Mouse (Mus musculus): ENCODE measurements around the gene Golga2. TPM values are rescaled to one million over a fixed set of nuclear protein-coding genes. Genes with fewer than 3 reads are reported as not detected.

The Golga2 gene
- polyA plus RNA-seq, 1 experiment from 2014 or later = 53.4 TPM

DNA sequence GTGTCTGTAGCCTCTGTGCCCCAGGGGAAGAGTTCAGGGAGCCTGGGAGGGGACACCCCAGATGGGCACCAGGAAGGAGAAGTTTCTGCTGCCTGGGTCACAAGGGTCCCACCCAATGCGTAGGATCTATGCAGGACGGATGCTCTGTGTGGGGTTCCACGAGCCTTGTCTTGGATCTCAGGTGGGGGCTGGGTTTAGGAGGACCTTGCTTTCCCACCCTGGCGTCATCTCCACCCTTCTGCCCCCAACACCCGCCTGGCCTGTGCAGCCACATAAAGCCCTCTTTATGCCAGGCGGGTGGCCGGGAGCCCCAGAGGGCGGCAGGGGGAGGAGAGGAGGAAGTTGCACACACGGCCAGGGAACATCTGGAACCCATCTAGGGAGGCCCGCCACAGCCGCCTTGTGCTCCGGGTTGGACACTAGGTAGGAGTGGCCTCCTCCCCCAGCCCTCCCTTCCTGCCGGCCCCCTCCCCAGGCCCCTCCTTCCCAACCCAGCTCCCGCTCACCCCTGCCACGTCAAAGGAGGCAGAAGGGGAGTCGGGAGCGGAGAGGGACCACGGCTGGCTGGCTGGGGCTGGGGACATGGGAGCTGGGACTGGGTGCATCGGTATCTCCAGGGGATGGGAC, 30.7 kb downstream of the Golga2 start:
- no peaks in the 10 kb centered on the region for H3K36me3 ChIP-seq (ENCODE audit: inconsistent target)
- H3K27ac ChIP-seq = no peak overlapping the region
- 10% methylated on average over 17 of the region's 19 CpGs for WGBS (ENCODE audit: missing documents)
- no peak overlapping the region for H3K4me3 ChIP-seq (ENCODE audit: inconsistent target)
- H3K79me2 ChIP-seq (ENCODE audit: inconsistent target) = no peaks in the 10 kb centered on the region

- no peak overlapping the region for H3K27ac ChIP-seq
- H3K36me3 ChIP-seq (ENCODE audit: inconsistent target) = no peaks in the 10 kb centered on the region
- WGBS (ENCODE audit: missing documents) = 70% methylated on average over 14 of the region's 14 CpGs
- H3K4me3 ChIP-seq (ENCODE audit: inconsistent target) = no peak overlapping the region
- H3K79me2 ChIP-seq (ENCODE audit: inconsistent target) = no peaks in the 10 kb centered on the region
Observed at GRCm38 (mm10) chr2:32318709-32319585, 31.8 kb downstream of the Golga2 start.

GRCm38 (mm10) chr2:32319586-32320580, 32.7 kb downstream of the Golga2 start:
- Histone ChIP-seq H3K27ac (no peak overlapping the region), H3K4me3 (ENCODE audit: inconsistent target) (no peak overlapping the region), H3K79me2 (ENCODE audit: inconsistent target) (no peaks in the 10 kb centered on the region), H3K36me3 (ENCODE audit: inconsistent target) (no peaks in the 10 kb centered on the region)
- WGBS (ENCODE audit: missing documents) = 56% methylated on average over 7 of the region's 9 CpGs

- H3K79me2 ChIP-seq (ENCODE audit: inconsistent target) = no peaks in the 10 kb centered on the region
- 81% methylated on average over 11 of the region's 11 CpGs for WGBS (ENCODE audit: missing documents)
- H3K4me3 ChIP-seq (ENCODE audit: inconsistent target) = no peak overlapping the region
- no peak overlapping the region for H3K27ac ChIP-seq
- no peaks in the 10 kb centered on the region for H3K36me3 ChIP-seq (ENCODE audit: inconsistent target)
Observed at GRCm38 (mm10) chr2:32320721-32321120, 33.5 kb downstream of the Golga2 start.

GRCm38 (mm10) chr2:32321591-32322298, 34.6 kb downstream of the Golga2 start:
- WGBS (ENCODE audit: missing documents) = 83% methylated on average over 9 of the region's 9 CpGs
- H3K79me2 ChIP-seq (ENCODE audit: inconsistent target) = no peaks in the 10 kb centered on the region
- no peak overlapping the region for H3K4me3 ChIP-seq (ENCODE audit: inconsistent target)
- H3K27ac ChIP-seq = no peak overlapping the region
- no peaks in the 10 kb centered on the region for H3K36me3 ChIP-seq (ENCODE audit: inconsistent target)

GRCm38 (mm10) chr2:32322754-32323741, 35.9 kb downstream of the Golga2 start:
- Histone ChIP-seq H3K79me2 (ENCODE audit: inconsistent target) (no peaks in the 10 kb centered on the region), H3K27ac (no peak overlapping the region), H3K36me3 (ENCODE audit: inconsistent target) (no peaks in the 10 kb centered on the region), H3K4me3 (ENCODE audit: inconsistent target) (no peak overlapping the region)
- 85% methylated on average over 7 of the region's 7 CpGs for WGBS (ENCODE audit: missing documents)

GRCm38 (mm10) chr2:32324322-32324721, 37.1 kb downstream of the Golga2 start:
- WGBS (ENCODE audit: missing documents) = 83% methylated on average over 4 of the region's 4 CpGs
- no peak overlapping the region for H3K27ac ChIP-seq
- H3K36me3 ChIP-seq (ENCODE audit: inconsistent target) = no peaks in the 10 kb centered on the region

GRCm38 (mm10) chr2:32325342-32325741, 38.2 kb downstream of the Golga2 start:
- Histone ChIP-seq H3K36me3 (ENCODE audit: inconsistent target) (no peaks in the 10 kb centered on the region), H3K79me2 (ENCODE audit: inconsistent target) (no peaks in the 10 kb centered on the region), H3K4me3 (ENCODE audit: inconsistent target) (no peak overlapping the region), H3K27ac (peak overlapping the region; percentile 16; the same call in 1 of the 2 replicates)
- WGBS (ENCODE audit: missing documents) = 47% methylated on average over 7 of the region's 7 CpGs

More at GRCm38 (mm10) chr2:32324322-32324721, 37.1 kb downstream of the Golga2 start:
- Histone ChIP-seq H3K4me3 (ENCODE audit: inconsistent target) (no peak overlapping the region), H3K79me2 (ENCODE audit: inconsistent target) (no peaks in the 10 kb centered on the region)

DNA sequence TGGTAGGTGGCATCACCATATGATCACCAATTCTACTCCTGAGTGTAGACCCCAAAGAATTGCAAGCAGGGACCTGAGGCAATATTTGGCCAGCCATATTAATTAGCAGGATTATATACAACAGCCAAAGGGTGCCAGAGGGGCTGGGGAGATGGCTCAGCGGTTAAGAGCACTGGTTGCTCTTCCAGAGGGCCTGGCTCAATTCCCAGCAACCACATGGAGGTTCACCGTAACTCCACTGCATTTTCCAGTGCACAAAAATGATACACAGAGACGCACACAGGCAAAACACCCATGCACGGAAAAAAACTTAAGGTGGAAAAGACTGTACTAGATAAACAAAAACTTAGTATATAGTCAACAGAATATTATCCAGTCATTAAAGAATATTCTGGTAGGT, 40.0 kb downstream of the Golga2 start:
- no peak overlapping the region for H3K27ac ChIP-seq
- no peaks in the 10 kb centered on the region for H3K79me2 ChIP-seq (ENCODE audit: inconsistent target)
- H3K36me3 ChIP-seq (ENCODE audit: inconsistent target) = no peaks in the 10 kb centered on the region
- 91% methylated on average over 4 of the region's 4 CpGs for WGBS (ENCODE audit: missing documents)
- H3K4me3 ChIP-seq (ENCODE audit: inconsistent target) = no peak overlapping the region

GRCm38 (mm10) chr2:32328911-32329460, 41.8 kb downstream of the Golga2 start:
- no peaks in the 10 kb centered on the region for H3K79me2 ChIP-seq (ENCODE audit: inconsistent target)
- H3K27ac ChIP-seq = no peak overlapping the region
- H3K4me3 ChIP-seq (ENCODE audit: inconsistent target) = no peak overlapping the region
- WGBS (ENCODE audit: missing documents) = 70% methylated on average over 13 of the region's 13 CpGs
- H3K36me3 ChIP-seq (ENCODE audit: inconsistent target) = no peaks in the 10 kb centered on the region

GRCm38 (mm10) chr2:32329531-32329930, 42.3 kb downstream of the Golga2 start:
- Histone ChIP-seq H3K79me2 (ENCODE audit: inconsistent target) (no peaks in the 10 kb centered on the region), H3K27ac (no peak overlapping the region), H3K4me3 (ENCODE audit: inconsistent target) (no peak overlapping the region), H3K36me3 (ENCODE audit: inconsistent target) (no peaks in the 10 kb centered on the region)
- 86% methylated on average over 6 of the region's 6 CpGs for WGBS (ENCODE audit: missing documents)

GRCm38 (mm10) chr2:32332159-32332558, 45.0 kb downstream of the Golga2 start:
- H3K4me3 ChIP-seq (ENCODE audit: inconsistent target) = no peak overlapping the region
- 73% methylated on average over 4 of the region's 5 CpGs for WGBS (ENCODE audit: missing documents)
- H3K36me3 ChIP-seq (ENCODE audit: inconsistent target) = no peaks in the 10 kb centered on the region
- no peak overlapping the region for H3K27ac ChIP-seq
- H3K79me2 ChIP-seq (ENCODE audit: inconsistent target) = no peaks in the 10 kb centered on the region

DNA sequence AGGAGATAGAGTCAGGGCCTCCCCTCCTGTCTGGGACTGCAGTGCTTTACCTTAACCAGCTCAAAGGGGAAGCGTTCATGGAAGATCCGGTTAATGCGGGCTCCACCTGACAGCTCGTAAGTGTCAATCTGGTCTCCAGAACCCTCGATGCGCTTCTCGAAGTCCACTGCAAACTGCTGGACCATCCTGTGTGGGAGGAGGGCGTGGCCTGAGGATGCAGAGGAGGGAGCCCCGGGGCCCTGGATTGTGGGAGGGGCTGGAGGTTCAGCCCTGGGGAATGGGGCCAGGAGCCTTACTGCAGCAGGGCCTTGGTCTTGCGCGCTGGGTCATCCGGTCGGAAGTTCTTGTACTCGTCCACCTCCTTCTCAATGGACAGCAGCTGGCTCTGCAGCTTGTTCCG, 48.7 kb downstream of the Golga2 start:
- no peaks in the 10 kb centered on the region for H3K79me2 ChIP-seq (ENCODE audit: inconsistent target)
- WGBS (ENCODE audit: missing documents) = 50% methylated on average over 15 of the region's 15 CpGs
- H3K4me3 ChIP-seq (ENCODE audit: inconsistent target) = no peak overlapping the region
- H3K27ac ChIP-seq = no peak overlapping the region
- H3K36me3 ChIP-seq (ENCODE audit: inconsistent target) = no peaks in the 10 kb centered on the region

Data from macrophage (primary cell).